Mouse (Mus musculus): ENCODE measurements at regions not wholly inside any gene's neighbourhood (a gene's known extent, or its start where the extent isn't known, plus 50 kb on each side); places are given as distances from the start of the nearest gene placed in this dataset.

DNA sequence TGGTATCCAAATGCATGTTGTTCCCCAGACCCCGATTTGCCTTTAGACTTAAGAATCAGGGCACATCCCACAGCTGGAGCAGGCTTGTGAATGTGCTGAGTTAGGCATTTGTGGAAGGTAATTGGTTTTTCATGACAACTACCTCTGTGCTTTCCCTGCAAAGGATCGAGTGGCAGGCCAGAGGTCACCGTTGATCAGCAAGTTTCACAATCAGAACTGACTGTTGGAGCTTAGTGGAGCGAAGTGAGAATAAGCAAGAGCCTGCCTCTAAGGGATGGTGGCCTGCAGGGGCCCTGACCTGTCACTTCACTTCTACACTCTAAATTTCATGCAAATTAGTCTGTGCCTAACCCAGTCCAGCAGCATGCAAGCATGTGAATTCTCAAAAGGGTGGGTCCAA is 270.7 kb downstream of the Ins1 start:
- no peak for DNase-seq

GRCm38 (mm10) chr19:52525509-52525908 is 261.4 kb downstream of the Ins1 start:
- DNase-seq, result no peak

GRCm38 (mm10) chr19:52503331-52503730 is 239.2 kb downstream of the Ins1 start:
- no peak for DNase-seq

Measured in liver (tissue).